Mouse (Mus musculus) hindbrain, embryonic 16.5 days (tissue): Measurements from ENCODE around the gene Lemd1. TPM values are rescaled to one million over a fixed set of nuclear protein-coding genes. Genes with fewer than 3 reads are reported as not detected.

Experiments used
- ATAC-seq: fragments of 200-750 bp; cut with Nextera tagmentation; 2 replicates; pipeline ENCODE4 v1.8.0; 2017; ENCODE audit warnings: moderate TSS enrichment, moderate library complexity
- H3K27ac ChIP-seq: fragments of 300-500 bp; sonication (generic); 2 replicates; pipeline ENCODE4 v1.5.1; 2014; ENCODE audit warnings: low read depth, mild to moderate bottlenecking, control low read depth, low read length, moderate library complexity
- H3K27me3 ChIP-seq: fragments of 300-500 bp; sonication (generic); replicated peaks from 2 replicates; pipeline ENCODE4 v1.6.1; 2014; ENCODE audit warnings: low read length; ENCODE audit not compliant: control insufficient read depth, insufficient read depth
- H3K36me3 ChIP-seq: fragments of 300-500 bp; sonication (generic); 2 replicates; pipeline ENCODE4 v1.6.1; 2014; ENCODE audit warnings: mild to moderate bottlenecking, low read length, moderate library complexity, mixed read lengths; ENCODE audit not compliant: control insufficient read depth, insufficient read depth
- H3K4me1 ChIP-seq: fragments of 300-500 bp; sonication (generic); 2 replicates; pipeline ENCODE4 v1.6.1; 2014; ENCODE audit warnings: low read depth, low read length; ENCODE audit not compliant: control insufficient read depth, insufficient read depth
- H3K4me2 ChIP-seq: fragments of 300-500 bp; sonication (generic); 2 replicates; pipeline ENCODE4 v1.6.1; 2014; ENCODE audit warnings: mild to moderate bottlenecking, low read length, control low read depth, moderate library complexity
- H3K4me3 ChIP-seq: fragments of 300-500 bp; sonication (generic); 2 replicates; pipeline ENCODE4 v1.5.1; 2014; ENCODE audit warnings: mild to moderate bottlenecking, low read length, control low read depth, moderate library complexity
- H3K9ac ChIP-seq: fragments of 300-500 bp; sonication (generic); 2 replicates; pipeline ENCODE4 v1.6.1; 2014; ENCODE audit warnings: low read depth, mild to moderate bottlenecking, control low read depth, low read length, moderate library complexity
- H3K9me3 ChIP-seq: fragments of 300-500 bp; sonication (generic); 2 replicates; pipeline ENCODE4 v1.6.1; 2014; ENCODE audit warnings: mild to moderate bottlenecking, low read length, moderate library complexity; ENCODE audit not compliant: control insufficient read depth
- WGBS: fragments of 180-500 bp; shearing (Covaris S2); extraction: QIAGEN DNeasy Blood & Tissue Kit; methylation state at CpG from one replicate; pipeline ENCODE4 v1.1.7; 2014; 5-methylcytosine and 5-hydroxymethylcytosine counted together
- polyA plus RNA-seq: library from polyadenylated mRNA; unstranded; fragments of >200 nt; fragmentation: Nextera tagmentation; extraction: Ambion mirVana; gene quantifications from 2 replicates; pipeline ENCODE4 v1.2.1, GENCODE M21; 2015

The Lemd1 gene
- polyA plus RNA-seq, 1 experiment from 2014 or later, result 14.0 TPM

- H3K9me3 ChIP-seq, result no peaks in the 10 kb centered on the region
- H3K4me2 ChIP-seq, result no peak overlapping the region
- no peak overlapping the region for H3K4me3 ChIP-seq
- 80% methylated on average over 3 of the region's 3 CpGs for WGBS
- H3K36me3 ChIP-seq, result no peaks in the 10 kb centered on the region
- H3K27me3 ChIP-seq, result no peaks in the 10 kb centered on the region
- H3K4me1 ChIP-seq, result peaks cover 32% of the 10 kb centered on the region
- H3K9ac ChIP-seq, result no peak overlapping the region
- no peak for ATAC-seq
- no peak overlapping the region for H3K27ac ChIP-seq
These were observed 15.6 kb downstream of the Lemd1 start for GRCm38 (mm10) chr1:132206828-132207227.

DNA sequence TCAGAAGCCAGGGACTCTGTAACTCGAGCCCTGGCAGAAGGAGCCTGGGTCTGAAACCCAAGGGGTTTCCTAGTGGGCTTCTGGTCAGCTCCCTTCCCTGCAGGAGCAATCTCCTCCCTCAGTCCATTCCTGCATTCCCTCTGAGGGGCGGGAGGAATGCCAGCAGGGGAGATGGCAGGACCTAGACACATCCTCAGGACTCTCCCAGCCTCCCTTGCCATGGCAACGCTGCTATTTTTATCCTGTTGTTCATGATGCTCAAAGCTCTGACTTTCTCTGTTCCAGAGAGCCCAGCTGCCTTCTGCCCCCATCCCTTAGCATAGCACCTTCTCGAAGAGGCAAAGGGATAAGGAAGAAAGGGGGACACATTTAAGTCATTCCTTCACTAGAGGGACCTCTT, 16.9 kb downstream of the Lemd1 start:
- Histone ChIP-seq H3K27me3 (no peaks in the 10 kb centered on the region), H3K9me3 (no peaks in the 10 kb centered on the region), H3K4me1 (peaks cover 41% of the 10 kb centered on the region), H3K4me3 (no peak overlapping the region), H3K27ac (peak overlapping the region; percentile 56; the same call in 1 of the 2 replicates), H3K36me3 (no peaks in the 10 kb centered on the region), H3K4me2 (no peak overlapping the region), H3K9ac (peak overlapping the region; percentile 19; the same call in 1 of the 2 replicates)
- ATAC-seq, result peak; percentile 13
- 11% methylated on average over 4 of the region's 4 CpGs for WGBS

GRCm38 (mm10) chr1:132209400-132209799, 18.2 kb downstream of the Lemd1 start:
- Histone ChIP-seq H3K9ac (peak overlapping the region; percentile 6; the same call in 1 of the 2 replicates), H3K4me2 (no peak overlapping the region), H3K36me3 (no peaks in the 10 kb centered on the region), H3K27ac (peak overlapping the region; percentile 52; the same call in 1 of the 2 replicates), H3K4me1 (peaks cover 44% of the 10 kb centered on the region), H3K27me3 (no peaks in the 10 kb centered on the region), H3K4me3 (no peak overlapping the region), H3K9me3 (no peaks in the 10 kb centered on the region)
- WGBS, result 55% methylated on average over 10 of the region's 10 CpGs
- ATAC-seq, result 0 out of 2 replicates have a peak, but pooled peaks have one; percentile 5

GRCm38 (mm10) chr1:132210922-132211321, 19.7 kb downstream of the Lemd1 start:
- H3K27ac ChIP-seq, result no peak overlapping the region
- ATAC-seq, result no peak
- peaks cover 43% of the 10 kb centered on the region for H3K4me1 ChIP-seq

GRCm38 (mm10) chr1:132211672-132212071, 20.4 kb downstream of the Lemd1 start:
- no peak overlapping the region for H3K9ac ChIP-seq

More at GRCm38 (mm10) chr1:132210922-132211321, 19.7 kb downstream of the Lemd1 start:
- H3K4me2 ChIP-seq, result no peak overlapping the region
- no peaks in the 10 kb centered on the region for H3K9me3 ChIP-seq
- H3K36me3 ChIP-seq, result no peaks in the 10 kb centered on the region
- H3K4me3 ChIP-seq, result no peak overlapping the region
- WGBS, result 22% methylated on average over 7 of the region's 7 CpGs
- H3K27me3 ChIP-seq, result no peaks in the 10 kb centered on the region
- no peak overlapping the region for H3K9ac ChIP-seq

DNA sequence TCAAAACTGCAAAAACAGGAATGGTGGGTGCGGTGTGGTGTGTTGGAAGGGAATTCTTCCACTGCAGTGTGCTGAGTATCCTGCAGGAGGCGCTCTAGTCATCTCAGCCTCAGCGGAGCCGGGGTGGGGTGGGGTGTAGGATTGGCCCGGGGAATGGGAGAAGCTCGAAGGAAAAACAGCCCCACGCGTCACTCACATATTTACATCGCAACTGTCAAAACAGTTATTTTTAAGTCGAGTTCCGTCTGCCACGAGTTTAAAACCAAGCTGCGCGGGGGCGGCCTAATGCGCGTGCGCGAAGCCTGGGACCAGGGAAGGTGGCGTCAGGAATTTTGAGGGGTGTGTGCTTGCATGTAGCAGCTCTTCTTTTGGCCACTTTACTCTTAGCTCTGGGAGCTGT, 21.0 kb downstream of the Lemd1 start:
- H3K27ac ChIP-seq, result no peak overlapping the region
- H3K36me3 ChIP-seq, result no peaks in the 10 kb centered on the region
- peak overlapping the region; percentile 46 for H3K4me2 ChIP-seq
- H3K4me1 ChIP-seq, result peaks cover 41% of the 10 kb centered on the region
- 7% methylated on average over 20 of the region's 20 CpGs for WGBS
- 0 out of 2 replicates have a peak overlapping the region, but pooled peaks have one; percentile 7 for H3K9ac ChIP-seq
- H3K9me3 ChIP-seq, result no peaks in the 10 kb centered on the region
- ATAC-seq, result 0 out of 2 replicates have a peak, but pooled peaks have one; percentile 2
- no peaks in the 10 kb centered on the region for H3K27me3 ChIP-seq
- H3K4me3 ChIP-seq, result peak overlapping the region; percentile 28

More at GRCm38 (mm10) chr1:132211672-132212071, 20.4 kb downstream of the Lemd1 start:
- no peaks in the 10 kb centered on the region for H3K9me3 ChIP-seq
- H3K36me3 ChIP-seq, result no peaks in the 10 kb centered on the region
- 45% methylated on average over 12 of the region's 12 CpGs for WGBS
- no peak overlapping the region for H3K27ac ChIP-seq
- peaks cover 41% of the 10 kb centered on the region for H3K4me1 ChIP-seq
- H3K27me3 ChIP-seq, result no peaks in the 10 kb centered on the region
- no peak overlapping the region; the same call in 1 of the 2 replicates for H3K4me2 ChIP-seq
- H3K4me3 ChIP-seq, result no peak overlapping the region
- no peak for ATAC-seq

DNA sequence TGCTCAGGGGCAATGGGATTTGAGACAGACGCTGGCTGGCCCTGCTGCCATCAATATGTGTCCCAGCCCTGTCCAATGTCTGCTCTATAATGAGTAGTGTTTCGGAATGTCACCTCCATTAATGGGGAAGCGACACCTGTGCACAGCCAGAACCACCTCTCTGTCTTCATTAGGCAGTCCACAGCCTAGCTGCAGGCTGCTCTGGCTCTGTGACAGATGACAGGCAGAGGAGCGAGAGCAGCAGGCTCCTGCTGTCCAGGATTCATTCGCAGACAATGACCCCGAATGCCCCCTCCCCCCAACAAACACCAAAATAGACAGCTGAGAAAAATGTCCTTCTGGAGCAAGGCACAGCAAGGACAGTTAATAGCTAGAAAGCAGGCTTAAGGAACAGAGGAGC, 21.8 kb downstream of the Lemd1 start:
- no peak overlapping the region for H3K9ac ChIP-seq
- H3K27me3 ChIP-seq, result no peaks in the 10 kb centered on the region
- H3K27ac ChIP-seq, result 0 out of 2 replicates have a peak overlapping the region, but pooled peaks have one; percentile 4
- 12% methylated on average over 6 of the region's 6 CpGs for WGBS
- ATAC-seq, result peak; percentile 78
- H3K4me3 ChIP-seq, result no peak overlapping the region
- no peak overlapping the region for H3K4me2 ChIP-seq
- H3K4me1 ChIP-seq, result peaks cover 38% of the 10 kb centered on the region
- H3K9me3 ChIP-seq, result no peaks in the 10 kb centered on the region
- no peaks in the 10 kb centered on the region for H3K36me3 ChIP-seq

DNA sequence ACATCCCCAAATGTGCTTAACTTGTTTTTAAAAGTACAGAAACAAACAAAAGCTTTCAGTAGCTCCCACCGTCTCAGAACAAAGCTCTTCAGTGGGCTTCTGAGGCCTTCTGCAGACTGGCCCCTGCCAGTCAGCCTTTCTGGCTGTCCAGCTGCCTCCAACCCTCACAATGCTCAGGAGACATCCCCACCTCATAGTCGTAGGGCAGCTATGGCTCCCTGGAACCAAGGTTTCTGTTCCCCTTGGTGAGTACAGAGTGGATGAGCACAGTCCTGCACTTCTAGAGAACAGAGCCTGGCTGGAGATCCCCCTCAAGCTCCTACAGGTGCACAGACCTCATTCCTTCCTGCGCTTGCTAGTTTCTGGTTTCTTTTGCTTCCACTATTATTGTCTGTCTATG, 25.0 kb downstream of the Lemd1 start:
- peaks cover 18% of the 10 kb centered on the region for H3K4me1 ChIP-seq
- no peak overlapping the region for H3K27ac ChIP-seq
- H3K9me3 ChIP-seq, result no peaks in the 10 kb centered on the region
- no peak for ATAC-seq
- no peaks in the 10 kb centered on the region for H3K36me3 ChIP-seq
- H3K4me3 ChIP-seq, result no peak overlapping the region
- H3K4me2 ChIP-seq, result no peak overlapping the region
- H3K9ac ChIP-seq, result no peak overlapping the region
- 62% methylated on average over 3 of the region's 3 CpGs for WGBS
- no peaks in the 10 kb centered on the region for H3K27me3 ChIP-seq

DNA sequence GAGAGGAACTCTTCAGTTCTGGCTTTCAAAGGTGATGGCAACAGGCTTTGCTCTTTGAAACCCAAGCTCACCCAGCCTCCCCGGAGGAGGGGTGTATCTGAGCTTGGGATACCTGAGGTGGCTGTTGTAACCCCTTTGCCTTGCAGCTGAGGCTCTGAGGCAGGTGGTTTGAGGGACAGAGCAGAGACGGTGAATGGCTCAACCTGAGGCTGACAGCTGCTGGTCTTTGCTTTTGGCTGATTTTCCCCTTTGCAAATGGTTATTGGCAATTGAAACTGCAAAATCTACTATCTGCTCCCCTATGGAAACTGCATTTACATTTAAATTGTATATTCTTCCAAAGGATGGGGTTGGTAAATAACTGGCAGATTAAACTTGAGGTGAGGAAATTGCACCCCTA, 30.4 kb downstream of the Lemd1 start:
- H3K4me1 ChIP-seq, result peaks cover 10% of the 10 kb centered on the region
- no peaks in the 10 kb centered on the region for H3K36me3 ChIP-seq
- 22% methylated on average over 2 of the region's 2 CpGs for WGBS
- H3K4me2 ChIP-seq, result no peak overlapping the region
- H3K4me3 ChIP-seq, result no peak overlapping the region
- ATAC-seq, result no peak
- no peaks in the 10 kb centered on the region for H3K9me3 ChIP-seq
- H3K27me3 ChIP-seq, result no peaks in the 10 kb centered on the region
- no peak overlapping the region for H3K27ac ChIP-seq
- no peak overlapping the region for H3K9ac ChIP-seq
